Mouse (Mus musculus) cerebellum, postnatal 10 days (tissue): Measurements from ENCODE around the gene Rasal2.

Source experiments
- DNase-seq, 2 experiments: peaks; one replicate each; pipeline ENCODE4 v3.0.0; 2021; ENCODE audit warnings: mixed read lengths in 2 of 2

Rasal2 gene

GRCm38 (mm10) chr1:157128219-157128618 lies 284.2 kb downstream of the Rasal2 start:
- peak in 1 of 2 experiments; percentile 17 for DNase-seq

DNA sequence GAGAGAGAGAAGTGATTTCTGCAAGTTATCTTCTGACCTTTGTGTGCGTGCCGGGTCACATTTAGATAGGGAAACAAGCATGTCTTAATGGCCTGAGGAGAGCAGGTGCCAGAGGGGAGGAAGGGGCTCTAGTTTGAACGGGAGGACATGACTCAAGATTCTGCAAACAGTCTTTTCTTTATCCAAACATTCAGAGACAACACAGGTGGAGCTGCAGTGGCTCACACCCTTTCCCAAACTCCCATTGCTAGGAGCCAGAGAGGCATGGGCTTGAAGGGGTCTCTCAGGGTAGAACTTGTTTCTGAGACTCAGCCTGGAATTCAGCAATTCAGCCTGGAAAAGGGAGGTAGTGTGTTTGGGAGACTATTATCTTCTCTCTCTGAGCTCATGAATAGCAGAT lies 288.6 kb downstream of the Rasal2 start:
- DNase-seq, result no peak

DNA sequence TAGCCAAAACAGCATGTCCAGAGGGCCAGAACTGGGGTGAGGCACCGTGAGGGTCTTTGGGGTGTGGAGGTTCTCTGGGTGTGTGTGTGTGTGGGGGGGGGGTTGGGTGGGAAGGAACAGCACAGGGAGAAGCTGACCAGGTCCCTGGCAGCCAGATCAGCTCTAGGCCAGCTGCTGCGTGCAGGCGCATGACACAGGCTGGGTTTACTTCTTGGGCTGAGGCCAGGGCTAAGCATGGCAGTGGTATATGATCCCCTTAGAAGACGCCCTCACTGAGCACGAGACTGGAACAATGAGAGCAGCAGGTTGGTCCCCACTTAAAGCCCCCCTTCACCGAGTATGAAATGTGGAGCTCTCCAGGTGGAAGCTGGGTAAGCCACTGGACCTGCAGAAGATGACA lies 293.2 kb downstream of the Rasal2 start:
- peak in 1 of 2 experiments; percentile 21 for DNase-seq

DNA sequence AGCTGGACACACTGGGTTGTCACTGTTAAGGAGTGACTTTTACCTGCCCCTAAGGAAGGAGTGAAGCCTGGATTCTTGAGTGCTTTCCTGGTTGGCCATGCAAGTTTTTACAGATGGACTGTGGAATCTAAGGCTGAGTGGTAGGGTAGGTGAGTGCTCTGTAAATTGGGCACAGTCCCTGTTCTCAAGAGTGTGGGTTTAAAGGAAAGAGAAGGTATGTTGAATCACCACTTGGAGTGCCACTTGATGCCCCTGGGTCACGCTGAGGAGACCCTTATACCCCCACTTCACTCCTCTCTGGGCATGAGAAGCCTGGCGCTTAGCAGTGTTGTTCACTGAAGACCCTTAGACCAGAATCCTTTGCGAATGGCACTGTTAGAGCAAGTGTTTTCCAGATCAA lies 295.0 kb downstream of the Rasal2 start:
- no peak for DNase-seq

DNA sequence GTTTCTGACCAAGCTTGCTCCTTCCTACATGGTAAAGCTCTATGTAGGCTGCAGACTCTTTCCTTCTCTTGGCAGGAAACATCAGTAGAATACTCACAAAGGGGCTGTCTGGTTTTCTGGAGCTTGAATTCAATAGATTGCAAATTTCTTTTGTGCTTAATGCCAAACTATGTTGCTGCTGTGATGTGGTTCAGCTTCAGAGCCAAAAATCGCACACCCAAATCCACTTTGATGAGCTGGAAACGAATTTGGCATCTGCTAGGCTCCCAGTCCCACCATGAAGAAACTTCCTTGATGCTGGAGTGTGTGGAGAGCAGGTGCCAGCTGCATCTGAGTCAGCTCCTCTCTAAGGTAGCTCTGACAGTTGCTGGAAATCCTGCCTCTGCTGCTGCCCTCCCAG lies 297.9 kb downstream of the Rasal2 start:
- peak in 1 of 2 experiments; percentile 4 for DNase-seq

- DNase-seq, result no peak
Observed at GRCm38 (mm10) chr1:157110287-157110835, 302.0 kb downstream of the Rasal2 start.

GRCm38 (mm10) chr1:157108580-157108979 lies 303.8 kb downstream of the Rasal2 start, which contains the start of gene Tex35:
Gene Tex35 (minus strand): TSS chr1:157108680.
- DNase-seq, result no peak

DNA sequence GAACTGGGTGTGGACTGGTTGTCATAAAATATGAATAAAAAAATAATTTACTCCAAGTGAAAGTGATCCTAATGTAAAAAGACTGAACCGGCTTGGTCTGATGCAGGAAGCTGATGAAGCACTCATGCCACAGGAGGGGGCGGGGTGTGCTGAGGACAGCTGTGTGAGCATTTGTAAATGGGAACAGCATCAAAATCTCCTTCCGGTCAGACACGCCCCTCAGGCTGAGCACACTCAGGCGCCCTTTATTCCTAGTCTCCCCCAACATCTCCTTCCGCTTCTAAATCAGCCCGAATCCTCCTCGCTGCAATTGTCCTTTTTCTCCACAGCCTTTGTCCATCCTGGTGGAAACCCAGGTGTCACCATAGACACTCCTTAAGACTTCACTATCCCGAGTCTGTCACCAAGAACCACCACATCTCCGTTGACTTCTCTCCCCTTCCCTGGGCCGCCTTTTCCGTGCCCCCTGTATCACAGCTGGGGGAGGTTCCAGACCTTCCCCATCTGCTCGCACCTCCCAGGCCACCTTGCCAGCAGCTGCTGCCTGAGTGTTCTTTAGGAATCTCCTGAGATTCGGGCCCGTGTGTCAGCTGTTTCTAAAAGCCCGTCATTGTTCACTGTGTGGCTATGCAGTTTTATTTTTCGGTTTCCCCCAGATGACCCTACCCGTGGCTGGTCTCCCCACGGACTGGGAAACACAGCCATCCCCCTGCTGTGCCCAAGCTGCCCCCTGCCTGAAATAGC lies 311.1 kb downstream of the Rasal2 start:
- peak; percentile 53 to 56 for DNase-seq

GRCm38 (mm10) chr1:157095534-157095933 lies 316.9 kb downstream of the Rasal2 start:
- no peak for DNase-seq

DNA sequence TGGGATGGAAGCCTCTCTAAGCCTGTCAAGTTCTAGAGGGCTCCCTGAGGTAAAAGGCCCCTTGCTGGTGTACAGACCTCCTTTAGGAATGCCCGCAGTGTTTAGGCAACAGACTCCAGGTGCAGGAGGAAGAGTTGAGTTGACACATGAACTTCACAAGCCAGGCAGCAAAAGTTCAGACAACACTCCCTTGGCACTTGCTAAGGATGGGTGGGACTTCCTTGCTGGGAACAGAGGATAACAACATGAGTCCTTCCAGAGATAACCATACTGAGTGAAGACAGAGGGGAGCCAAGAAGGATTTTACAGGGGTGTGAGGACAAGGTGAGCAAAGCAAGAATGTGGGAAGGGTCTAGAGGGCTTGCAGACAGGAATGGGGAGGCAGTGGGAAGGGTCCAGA lies 319.8 kb downstream of the Rasal2 start:
- no peak for DNase-seq

DNA sequence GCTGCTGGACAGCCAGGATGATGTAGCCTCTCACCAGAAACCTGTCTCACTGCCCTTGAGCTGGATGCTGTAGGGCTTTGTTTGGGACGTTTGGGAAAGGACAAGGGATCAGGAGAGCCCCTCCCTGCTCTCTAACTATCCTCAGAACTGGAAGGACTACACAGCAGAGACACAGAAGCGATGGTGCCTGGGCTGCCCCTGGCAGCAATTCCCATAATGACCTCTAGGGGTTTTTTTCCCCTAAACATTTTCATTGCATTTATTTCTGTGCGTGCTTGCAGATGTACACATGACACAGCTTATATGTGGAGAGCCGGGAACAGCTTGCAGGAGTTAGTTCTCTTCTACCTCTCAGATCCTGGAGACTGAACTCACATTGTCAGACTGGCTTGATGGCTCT lies 320.3 kb downstream of the Rasal2 start:
- no peak for DNase-seq

- no peak for DNase-seq
Observed at GRCm38 (mm10) chr1:157090835-157091234, 321.6 kb downstream of the Rasal2 start.

- peak; percentile 85 to 90 for DNase-seq
Observed at GRCm38 (mm10) chr1:157086097-157086994, 326.0 kb downstream of the Rasal2 start.
